Mouse (Mus musculus): ENCODE data around the gene Mmp28. TPM values are rescaled to one million over a fixed set of nuclear protein-coding genes. Genes with fewer than 3 reads are reported as not detected.

Gene Mmp28
- polyA plus RNA-seq, 1 experiment from 2014 or later, result 2.3 TPM

- no peak for DNase-seq (ENCODE audit: low spot score)
Measured at GRCm38 (mm10) chr11:83409087-83409754, 53.6 kb downstream of the Mmp28 start, which contains the start of gene Rasl10b. TSS of gene Rasl10b (plus strand) at chr11:83409137.

- DNase-seq (ENCODE audit: low spot score), result no peak
Measured at GRCm38 (mm10) chr11:83408242-83408641, 54.6 kb downstream of the Mmp28 start.

- no peak for DNase-seq (ENCODE audit: low spot score)
Measured at GRCm38 (mm10) chr11:83406391-83406790, 56.5 kb downstream of the Mmp28 start.

GRCm38 (mm10) chr11:83403787-83404186 is 59.1 kb downstream of the Mmp28 start:
- DNase-seq (ENCODE audit: low spot score), result no peak

- no peak for DNase-seq (ENCODE audit: low spot score)
Measured at GRCm38 (mm10) chr11:83398724-83399123, 64.1 kb downstream of the Mmp28 start.

GRCm38 (mm10) chr11:83397626-83398025 is 65.2 kb downstream of the Mmp28 start:
- DNase-seq (ENCODE audit: low spot score), result no peak

GRCm38 (mm10) chr11:83394802-83395439 is 68.0 kb downstream of the Mmp28 start:
- no peak for DNase-seq (ENCODE audit: low spot score)

GRCm38 (mm10) chr11:83393062-83393461 is 69.8 kb downstream of the Mmp28 start:
- DNase-seq (ENCODE audit: low spot score), result no peak

Other genes with a start within 250 kb of the Mmp28 start
- 0.03 TPM in 1 of 2 replicates, not detected in the other for gene Slfn14, start 176.3 kb downstream of the Mmp28 start, polyA plus RNA-seq (2015; fragmentation: Nextera tagmentation; extraction: Ambion mirVana)
- gene Ap2b1, start 164.0 kb downstream of the Mmp28 start, polyA plus RNA-seq (2015; fragmentation: Nextera tagmentation; extraction: Ambion mirVana), result 31.6 and 34.9 TPM in 2 replicates
- gene Pex12, start 160.5 kb downstream of the Mmp28 start, polyA plus RNA-seq (2015; fragmentation: Nextera tagmentation; extraction: Ambion mirVana), result 13.0 and 13.5 TPM in 2 replicates
- 0.24 and 0.26 TPM in 2 replicates for gene Rasl10b, start 53.9 kb downstream of the Mmp28 start, polyA plus RNA-seq (2015; fragmentation: Nextera tagmentation; extraction: Ambion mirVana)
- 0.12 and 0.21 TPM in 2 replicates for gene Gas2l2, start 33.6 kb downstream of the Mmp28 start, polyA plus RNA-seq (2015; fragmentation: Nextera tagmentation; extraction: Ambion mirVana)
- 2.2 and 2.7 TPM in 2 replicates for gene 1700020L24Rik, start 25.4 kb downstream of the Mmp28 start, polyA plus RNA-seq (2015; fragmentation: Nextera tagmentation; extraction: Ambion mirVana)
- 6.9 and 10.2 TPM in 2 replicates for gene Taf15, start 10.0 kb upstream of the Mmp28 start, polyA plus RNA-seq (2015; fragmentation: Nextera tagmentation; extraction: Ambion mirVana)
- not detected in 2 replicates for gene Heatr9, start 59.1 kb upstream of the Mmp28 start, polyA plus RNA-seq (2015; fragmentation: Nextera tagmentation; extraction: Ambion mirVana)
- gene Ccl5, start 67.4 kb upstream of the Mmp28 start, polyA plus RNA-seq (2015; fragmentation: Nextera tagmentation; extraction: Ambion mirVana), result 44.9 and 47.3 TPM in 2 replicates
- 7.5 and 8.4 TPM in 2 replicates for gene Ccl9, start 115.6 kb upstream of the Mmp28 start, polyA plus RNA-seq (2015; fragmentation: Nextera tagmentation; extraction: Ambion mirVana)
- 12.1 and 13.7 TPM in 2 replicates for gene Ccl6, start 130.0 kb upstream of the Mmp28 start, polyA plus RNA-seq (2015; fragmentation: Nextera tagmentation; extraction: Ambion mirVana)
- not detected in 2 replicates for gene Rpl9-ps1, start 182.6 kb upstream of the Mmp28 start, polyA plus RNA-seq (2015; fragmentation: Nextera tagmentation; extraction: Ambion mirVana)
- 0.68 and 1.5 TPM in 2 replicates for gene Ccl3, start 186.3 kb upstream of the Mmp28 start, polyA plus RNA-seq (2015; fragmentation: Nextera tagmentation; extraction: Ambion mirVana)
- gene Ccl4, start 199.5 kb upstream of the Mmp28 start, polyA plus RNA-seq (2015; fragmentation: Nextera tagmentation; extraction: Ambion mirVana), result 3.0 and 3.2 TPM in 2 replicates
- 17.2 and 17.8 TPM in 2 replicates for gene Wfdc17, start 240.9 kb upstream of the Mmp28 start, polyA plus RNA-seq (2015; fragmentation: Nextera tagmentation; extraction: Ambion mirVana)
- gene Wfdc18, start 245.9 kb upstream of the Mmp28 start, polyA plus RNA-seq (2015; fragmentation: Nextera tagmentation; extraction: Ambion mirVana), result 48.5 and 54.9 TPM in 2 replicates

All from thymus, postnatal 0 days (tissue).